Mouse (Mus musculus): ENCODE data around the gene Alox5ap. TPM values are rescaled to one million over a fixed set of nuclear protein-coding genes. Genes with fewer than 3 reads are reported as not detected.

The Alox5ap gene
- total RNA-seq (2012; rRNA removed) (1.6 and 2.0 TPM in 2 replicates), total RNA-seq (2014; rRNA removed) (6.7 and 9.9 TPM in 2 replicates), polyA plus RNA-seq (2012; ENCODE audit: insufficient read length, low read depth) (23.0 and 26.4 TPM in 2 replicates)

DNA sequence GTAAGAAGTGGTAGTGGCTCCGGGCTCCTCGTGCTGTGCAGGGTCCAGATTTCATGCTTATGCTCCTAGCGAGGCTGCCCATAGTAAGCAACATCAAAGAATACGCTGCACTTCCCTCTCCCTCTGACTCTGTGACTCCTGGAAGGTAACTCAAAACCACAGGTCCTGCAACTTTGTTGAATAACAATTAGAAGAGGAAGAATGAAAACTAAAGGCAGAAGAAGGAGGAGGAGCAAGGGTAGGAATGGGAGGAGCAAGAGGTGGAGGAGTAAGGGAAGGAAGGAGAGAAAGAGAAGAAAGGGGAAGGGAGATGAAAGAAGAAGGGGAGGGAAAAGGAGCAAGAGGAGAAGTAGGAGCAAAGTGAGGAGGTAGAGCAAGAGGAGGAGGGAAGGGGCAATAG, at the start of gene Alox5ap:
TSS of gene Alox5ap (plus strand) at position 363 of the 400 bp plus-strand sequence.
- no peaks in the 10 kb centered on the region for H3K9me3 ChIP-seq (replicated peaks; ENCODE audit: low read length)
- TF ChIP-seq CTCF (conservative IDR thresholded peaks at IDR 0.05 in 1 of 2, IDR thresholded peaks at IDR 0.05 in 1 of 2; ENCODE audit: low read depth in 2 of 2, low read length in 2 of 2) (no peak), USF2 (conservative IDR thresholded peaks at IDR 0.05; ENCODE audit: low read depth, low read length) (no peak), ZC3H11A (IDR thresholded peaks at IDR 0.05; ENCODE audit: low read depth, low read length) (no peak), USF1 (IDR thresholded peaks at IDR 0.05; ENCODE audit: low read depth, low read length) (no peak), POLR2AphosphoS2 (IDR thresholded peaks at IDR 0.05; ENCODE audit: low read depth, low read length) (no peak), KAT2A (IDR thresholded peaks at IDR 0.05; ENCODE audit: insufficient replicate concordance, low read length) (no peak), GABPA (IDR thresholded peaks at IDR 0.05; ENCODE audit: insufficient replicate concordance, low read depth, low read length) (no peak), CHD2 (IDR thresholded peaks at IDR 0.05; ENCODE audit: low read length) (no peak), POLR2A (IDR thresholded peaks at IDR 0.05; ENCODE audit: low read depth, low read length) (no peak), ZNF384 (IDR thresholded peaks at IDR 0.05; ENCODE audit: low read depth, low read length) (no peak), SMC3 (IDR thresholded peaks at IDR 0.05; ENCODE audit: low read depth, low read length) (no peak), MAFK (IDR thresholded peaks at IDR 0.05; ENCODE audit: insufficient replicate concordance, low read length) (no peak)
- H3K4me1 ChIP-seq (ENCODE audit: control insufficient read depth in 1 of 2, insufficient read depth in 2 of 2) = peaks cover 7 to 27% of the 10 kb centered on the region in 2 experiments
- peak within 1 kb of the TSS in 1 of 3 experiments; percentile 27 for H3K4me3 ChIP-seq (replicated peaks in 1 of 3; ENCODE audit: low read depth in 2 of 3, low read length in 2 of 3, poor library complexity in 1 of 3)
- no peak within 1 kb of the TSS for H3K4me2 ChIP-seq (ENCODE audit: insufficient read depth, low read depth, poor library complexity, severe bottlenecking)
- H3K27me3 ChIP-seq (replicated peaks) = no peaks in the 10 kb centered on the region
- no peak for DNase-seq (ENCODE audit: extremely low read depth)
- in situ Hi-C loops (cut with MboI; ENCODE audit: low pct_ligation_motif_present, low pct_unique_long_range_greater_than_20kb, low sequenced_read_pairs) (no loop called here), dilution Hi-C loops (cut with MboI; ENCODE audit: extremely low pct_ligation_motif_present, extremely low pct_unique_long_range_greater_than_20kb, low sequenced_read_pairs) (no loop called here)
- H3K9ac ChIP-seq (ENCODE audit: insufficient read depth, low read depth) = no peak within 1 kb of the TSS
- no peak within 1 kb of the TSS for H3K27ac ChIP-seq (ENCODE audit: insufficient read depth, low read depth)
- no peaks in the 10 kb centered on the region for H3K36me3 ChIP-seq (replicated peaks in 1 of 2; ENCODE audit: control insufficient read depth in 1 of 2, insufficient read depth in 1 of 2, low read length in 1 of 2)
- H3K79me2 ChIP-seq (replicated peaks; ENCODE audit: control insufficient read depth, extremely low read depth, insufficient read depth, poor library complexity, severe bottlenecking) = no peaks in the 10 kb centered on the region

DNA sequence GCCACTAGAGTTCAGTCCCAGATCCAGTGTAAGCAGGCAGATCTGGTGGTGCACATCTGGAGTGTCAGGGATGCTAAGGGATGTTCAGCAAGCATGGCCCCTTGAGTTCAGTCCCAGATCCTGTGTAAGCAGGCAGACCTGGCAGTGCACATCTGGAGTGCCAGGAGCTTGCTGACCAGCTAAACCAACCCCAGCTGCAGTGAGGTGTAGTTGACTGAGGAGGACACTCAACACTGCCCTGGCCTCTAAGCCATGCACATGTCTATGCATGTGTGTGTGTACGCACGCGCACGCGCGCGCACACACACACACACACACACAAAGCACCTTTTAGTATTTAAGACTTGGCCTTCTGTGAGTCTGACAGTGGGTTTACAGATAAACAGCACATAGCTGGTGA, 49.0 kb upstream of the Alox5ap start:
- no peak overlapping the region for H3K27ac ChIP-seq (ENCODE audit: insufficient read depth, low read depth)
- in situ Hi-C loops (cut with MboI; ENCODE audit: low pct_ligation_motif_present, low pct_unique_long_range_greater_than_20kb, low sequenced_read_pairs) (no loop called here), dilution Hi-C loops (cut with MboI; ENCODE audit: extremely low pct_ligation_motif_present, extremely low pct_unique_long_range_greater_than_20kb, low sequenced_read_pairs) (no loop called here)
- no peak for TF ChIP-seq ETS1 (conservative IDR thresholded peaks at IDR 0.05; ENCODE audit: low read depth, low read length)
- TF ChIP-seq USF2 (conservative IDR thresholded peaks at IDR 0.05; ENCODE audit: low read depth, low read length) = no peak
- TF ChIP-seq CHD2 (IDR thresholded peaks at IDR 0.05; ENCODE audit: low read length) = no peak
- TF ChIP-seq NRF1 (IDR thresholded peaks at IDR 0.05; ENCODE audit: low read depth, low read length) = no peak
- TF ChIP-seq E2F4 (IDR thresholded peaks at IDR 0.05; ENCODE audit: insufficient replicate concordance, low read depth, low read length) = no peak
- no peak for TF ChIP-seq ZMIZ1 (IDR thresholded peaks at IDR 0.05; ENCODE audit: low read depth, low read length)
- no peak for TF ChIP-seq CHD1 (IDR thresholded peaks at IDR 0.05; ENCODE audit: low read depth, low read length)
- TF ChIP-seq MAZ (IDR thresholded peaks at IDR 0.05; ENCODE audit: low read depth, low read length) = no peak
- no peak for TF ChIP-seq EP300 (IDR thresholded peaks at IDR 0.05; ENCODE audit: low read length)
- TF ChIP-seq POLR2A (IDR thresholded peaks at IDR 0.05; ENCODE audit: low read depth, low read length) = no peak; the same call in 1 of the 2 replicates
- TF ChIP-seq USF1 (IDR thresholded peaks at IDR 0.05; ENCODE audit: low read depth, low read length) = no peak
- TF ChIP-seq SIN3A (IDR thresholded peaks at IDR 0.05; ENCODE audit: low read length) = no peak
- TF ChIP-seq NELFE (IDR thresholded peaks at IDR 0.05; ENCODE audit: low read depth, low read length) = no peak
- TF ChIP-seq RCOR1 (conservative IDR thresholded peaks at IDR 0.05; ENCODE audit: low read depth, low read length) = no peak
- no peaks in the 10 kb centered on the region for H3K27me3 ChIP-seq (replicated peaks)
- H3K4me1 ChIP-seq (ENCODE audit: control insufficient read depth in 1 of 2, insufficient read depth in 2 of 2) = no peaks in the 10 kb centered on the region
- peaks cover 49 to 69% of the 10 kb centered on the region in 2 experiments for H3K36me3 ChIP-seq (replicated peaks in 1 of 2; ENCODE audit: control insufficient read depth in 1 of 2, insufficient read depth in 1 of 2, low read length in 1 of 2)
- DNase-seq (ENCODE audit: extremely low read depth) = no peak
- no peaks in the 10 kb centered on the region for H3K79me2 ChIP-seq (replicated peaks; ENCODE audit: control insufficient read depth, extremely low read depth, insufficient read depth, poor library complexity, severe bottlenecking)
- H3K4me3 ChIP-seq (replicated peaks in 1 of 3; ENCODE audit: low read depth in 2 of 3, low read length in 2 of 3, poor library complexity in 1 of 3) = no peak overlapping the region
- H3K9ac ChIP-seq (ENCODE audit: insufficient read depth, low read depth) = no peak overlapping the region
- peaks cover 2% of the 10 kb centered on the region for H3K9me3 ChIP-seq (replicated peaks; ENCODE audit: low read length)
- H3K4me2 ChIP-seq (ENCODE audit: insufficient read depth, low read depth, poor library complexity, severe bottlenecking) = no peak overlapping the region

All from CH12.LX (cell line).